15 mouse cellular contexts compared by ENCODE assay signal in genomic region chr11:76497066-76497768, GRCm38 (mm10).
A peak's percentile ranks its signal among the peaks of the same experiment; 100 is the strongest.
DNase-seq lines count a peak whose midpoint lies in the region; ATAC-seq and TF ChIP-seq lines count a peak whose summit lies in the region.
"Had no signal": no experiment of that assay in that cellular context is flagged by ENCODE, and none has a peak within 500 bp of the region (broad histone marks: within the 10 kb centered on the region; RNA-seq: fewer than 3 reads in every experiment).

No protein-coding gene starts in this region.

- no peak overlapping the region for H3K9ac ChIP-seq in heart, adult 2 months (ENCODE audit: low read depth, low read length)
- H3K9ac ChIP-seq in liver, postnatal 0 days (replicated peaks) = no peak overlapping the region
- no peak overlapping the region for H3K9ac ChIP-seq in liver, embryonic 11.5 days (ENCODE audit: low read depth, low read length)
- H3K9ac ChIP-seq in heart, postnatal 0 days (replicated peaks; ENCODE audit: low read depth, low read length) = no peak overlapping the region
- H3K9ac ChIP-seq in stomach, postnatal 0 days (ENCODE audit: low read length) = no peak overlapping the region
- H3K9ac ChIP-seq: liver, embryonic 12.5 days had no signal

- H3K27ac ChIP-seq in heart, adult 2 months = peak overlapping the region; percentile 83
- 0 out of 2 replicates have a peak overlapping the region, but pooled peaks have one; percentile 16 for H3K27ac ChIP-seq in liver, postnatal 0 days (ENCODE audit: low read depth)
- H3K27ac ChIP-seq in liver, embryonic 11.5 days (ENCODE audit: low read depth, low read length) = no peak overlapping the region
- peak overlapping the region; percentile 98 for H3K27ac ChIP-seq in heart, postnatal 0 days (ENCODE audit: low read depth)
- H3K27ac ChIP-seq in stomach, postnatal 0 days (replicated peaks) = 0 out of 2 replicates have a peak overlapping the region, but pooled peaks have one; percentile 1
- H3K27ac ChIP-seq: forebrain, embryonic 10.5 days; liver, embryonic 12.5 days; midbrain, embryonic 10.5 days had no signal

- intact Hi-C loops in heart, adult 2 months (cut with DNase I) = no loop called here
- intact Hi-C loops in heart, postnatal 25 days (cut with DNase I) = no loop called here

- no peaks in the 10 kb centered on the region for H3K9me3 ChIP-seq in liver, postnatal 0 days (ENCODE audit: low read length)
- H3K9me3 ChIP-seq in liver, embryonic 11.5 days (ENCODE audit: control insufficient read depth, low read length) = no peaks in the 10 kb centered on the region
- H3K9me3 ChIP-seq in heart, postnatal 0 days (replicated peaks; ENCODE audit: control insufficient read depth, low read length) = no peaks in the 10 kb centered on the region
- H3K9me3 ChIP-seq in stomach, postnatal 0 days (ENCODE audit: control insufficient read depth, low read length) = no peaks in the 10 kb centered on the region
- H3K9me3 ChIP-seq: forebrain, embryonic 10.5 days; liver, embryonic 12.5 days; midbrain, embryonic 10.5 days had no signal

- DNase-seq in heart, adult 2 months = peak; percentile 35 to 43
- DNase-seq in heart, postnatal 25 days (ENCODE audit: low spot score) = no peak
- no peak for DNase-seq in liver, postnatal 0 days
- no peak for DNase-seq in liver, embryonic 11.5 days (ENCODE audit: low spot score)
- no peak for DNase-seq in heart, postnatal 0 days (ENCODE audit: low spot score)
- no peak for DNase-seq in stomach, postnatal 0 days (ENCODE audit: low spot score)
- DNase-seq in urinary bladder, postnatal 10 days (ENCODE audit: low spot score) = no peak
- DNase-seq in adrenal gland, postnatal 14 days = no peak
- DNase-seq: adrenal gland, postnatal 36 days; cerebellum, adult 11-12 months; kidney, adult 8-10 months; spleen, adult 18-20 months had no signal

- no peaks in the 10 kb centered on the region for H3K36me3 ChIP-seq in heart, adult 2 months (ENCODE audit: control insufficient read depth, insufficient read depth, low read length)
- H3K36me3 ChIP-seq in liver, postnatal 0 days (replicated peaks; ENCODE audit: insufficient read depth, low read length) = no peaks in the 10 kb centered on the region
- no peaks in the 10 kb centered on the region for H3K36me3 ChIP-seq in liver, embryonic 11.5 days (ENCODE audit: control insufficient read depth, insufficient read depth, low read length)
- no peaks in the 10 kb centered on the region for H3K36me3 ChIP-seq in heart, postnatal 0 days (replicated peaks; ENCODE audit: control insufficient read depth, insufficient read depth, low read length)
- no peaks in the 10 kb centered on the region for H3K36me3 ChIP-seq in stomach, postnatal 0 days (ENCODE audit: control insufficient read depth, insufficient read depth, low read length)
- H3K36me3 ChIP-seq: forebrain, embryonic 10.5 days; liver, embryonic 12.5 days had no signal

- no peaks in the 10 kb centered on the region for H3K27me3 ChIP-seq in heart, adult 2 months (ENCODE audit: control insufficient read depth, insufficient read depth, low read length)
- peaks cover 8% of the 10 kb centered on the region; the same call in 1 of the 2 replicates for H3K27me3 ChIP-seq in liver, postnatal 0 days (ENCODE audit: insufficient read depth, low read length)
- H3K27me3 ChIP-seq in liver, embryonic 11.5 days (replicated peaks; ENCODE audit: control insufficient read depth, insufficient read depth, low read length) = peaks cover 14% of the 10 kb centered on the region
- H3K27me3 ChIP-seq in heart, postnatal 0 days (ENCODE audit: control insufficient read depth, insufficient read depth, low read length) = no peaks in the 10 kb centered on the region
- no peaks in the 10 kb centered on the region for H3K27me3 ChIP-seq in stomach, postnatal 0 days (ENCODE audit: control insufficient read depth, insufficient read depth, low read length)

- H3K4me1 ChIP-seq in heart, adult 2 months (ENCODE audit: control insufficient read depth, insufficient read depth, low read length) = peaks cover 35% of the 10 kb centered on the region
- H3K4me1 ChIP-seq in liver, postnatal 0 days (ENCODE audit: insufficient read depth) = peaks cover 13% of the 10 kb centered on the region
- H3K4me1 ChIP-seq in liver, embryonic 11.5 days (replicated peaks; ENCODE audit: control insufficient read depth, insufficient read depth, low read length) = peaks cover 11% of the 10 kb centered on the region
- H3K4me1 ChIP-seq in heart, postnatal 0 days (ENCODE audit: control insufficient read depth, insufficient read depth) = peaks cover 53% of the 10 kb centered on the region
- H3K4me1 ChIP-seq in stomach, postnatal 0 days (replicated peaks; ENCODE audit: control insufficient read depth, insufficient read depth) = peaks cover 8% of the 10 kb centered on the region

- WGBS in heart, adult 2 months = 55% methylated on average over 9 of the region's 9 CpGs
- 59% methylated on average over 9 of the region's 9 CpGs for WGBS in liver, postnatal 0 days (ENCODE audit: insufficient replicate concordance)
- WGBS in liver, embryonic 11.5 days = 72% methylated on average over 9 of the region's 9 CpGs
- WGBS in heart, postnatal 0 days = 53% methylated on average over 9 of the region's 9 CpGs
- 66% methylated on average over 9 of the region's 9 CpGs for WGBS in stomach, postnatal 0 days

- no peak overlapping the region for H3K4me3 ChIP-seq in heart, adult 2 months
- no peak overlapping the region for H3K4me3 ChIP-seq in liver, postnatal 0 days (ENCODE audit: low read depth, low read length)
- H3K4me3 ChIP-seq in liver, embryonic 11.5 days (ENCODE audit: low read depth, low read length) = no peak overlapping the region
- H3K4me3 ChIP-seq in heart, postnatal 0 days (ENCODE audit: low read depth, low read length) = no peak overlapping the region
- H3K4me3 ChIP-seq in stomach, postnatal 0 days (ENCODE audit: low read depth, low read length) = no peak overlapping the region
- H3K4me3 ChIP-seq: forebrain, embryonic 10.5 days; liver, embryonic 12.5 days; midbrain, embryonic 10.5 days had no signal

- TF ChIP-seq POLR2A in heart, adult 2 months (IDR thresholded peaks at IDR 0.05; ENCODE audit: insufficient read depth, low read depth, low read length) = no peak

- no peak for TF ChIP-seq EP300 in heart, adult 2 months (IDR thresholded peaks at IDR 0.05; ENCODE audit: insufficient read depth, low read depth, low read length)
- no peak for TF ChIP-seq EP300 in liver, postnatal 0 days (IDR thresholded peaks at IDR 0.05; ENCODE audit: low read depth)
- TF ChIP-seq EP300 in heart, postnatal 0 days (IDR thresholded peaks at IDR 0.05; ENCODE audit: low read depth) = no peak
- no peak for TF ChIP-seq EP300 in stomach, postnatal 0 days (optimal IDR thresholded peaks at IDR 0.05)

- ATAC-seq in liver, postnatal 0 days = no peak
- no peak for ATAC-seq in liver, embryonic 11.5 days (replicated peaks; ENCODE audit: low FRiP score)
- ATAC-seq in heart, postnatal 0 days (ENCODE audit: insufficient read depth, low read depth) = 0 out of 2 replicates have a peak, but pooled peaks have one; percentile 9
- no peak for ATAC-seq in stomach, postnatal 0 days (ENCODE audit: low FRiP score, low TSS enrichment)
- ATAC-seq: liver, embryonic 12.5 days had no signal

- H3K79me2 ChIP-seq in heart, adult 2 months (replicated peaks; ENCODE audit: control insufficient read depth, insufficient read depth, low read length) = no peaks in the 10 kb centered on the region

- no peak overlapping the region for H3K4me2 ChIP-seq in liver, postnatal 0 days (ENCODE audit: low read depth, low read length)
- H3K4me2 ChIP-seq in liver, embryonic 11.5 days = no peak overlapping the region
- no peak overlapping the region for H3K4me2 ChIP-seq in heart, postnatal 0 days (ENCODE audit: low read depth, low read length)
- no peak overlapping the region for H3K4me2 ChIP-seq in stomach, postnatal 0 days (replicated peaks; ENCODE audit: low read depth)
- H3K4me2 ChIP-seq: liver, embryonic 12.5 days had no signal

- TF ChIP-seq CTCF in heart, adult 2 months (IDR thresholded peaks at IDR 0.05) = no peak
- no peak for TF ChIP-seq CTCF in liver, postnatal 0 days (IDR thresholded peaks at IDR 0.05; ENCODE audit: low read depth)
- no peak for TF ChIP-seq CTCF in heart, postnatal 0 days (IDR thresholded peaks at IDR 0.05; ENCODE audit: low read depth)
- no peak for TF ChIP-seq CTCF in stomach, postnatal 0 days (IDR thresholded peaks at IDR 0.05; ENCODE audit: low read depth)

Comparison
In these comparisons a context has a peak if more than half of its experiments do, and no peak if none do; other contexts are left out.
1. DNase-seq: peak in heart, adult 2 months (2 of 2); none in heart, postnatal 25 days (single experiment), liver, postnatal 0 days (single experiment), liver, embryonic 11.5 days (single experiment), heart, postnatal 0 days (single experiment), stomach, postnatal 0 days (single experiment), urinary bladder, postnatal 10 days (single experiment) and adrenal gland, postnatal 14 days (single experiment).